Mouse (Mus musculus) limb, embryonic 11.5 days (tissue): ENCODE results near the gene Birc7. TPM values are rescaled to one million over a fixed set of nuclear protein-coding genes. Genes with fewer than 3 reads are reported as not detected.

ENCODE experiments used
- ATAC-seq: fragments of 200-750 bp; cut with Nextera tagmentation; 2 replicates; pipeline ENCODE4 v1.8.0; 2017; ENCODE audit warnings: low read depth; ENCODE audit not compliant: insufficient number of reproducible peaks, low FRiP score, low TSS enrichment
- DNase-seq: peaks from one replicate; pipeline ENCODE4 v3.0.0-alpha.2; 2015; ENCODE audit warnings: low spot score
- H3K27ac ChIP-seq: fragments of 300-500 bp; sonication (generic); replicated peaks from 2 replicates; pipeline ENCODE4 v1.5.1; 2014; ENCODE audit warnings: low read depth, mild to moderate bottlenecking, low read length
- H3K27me3 ChIP-seq: fragments of 300-500 bp; sonication (generic); 2 replicates; pipeline ENCODE4 v1.6.1; 2014; ENCODE audit warnings: mild to moderate bottlenecking, low read length, mixed read lengths; ENCODE audit not compliant: control insufficient read depth, insufficient read depth
- H3K36me3 ChIP-seq: fragments of 300-500 bp; sonication (generic); 2 replicates; pipeline ENCODE4 v1.6.1; 2014; ENCODE audit warnings: mild to moderate bottlenecking, low read length, moderate library complexity, mixed read lengths; ENCODE audit not compliant: control insufficient read depth, insufficient read depth
- H3K4me1 ChIP-seq: fragments of 300-500 bp; sonication (generic); 2 replicates; pipeline ENCODE4 v1.6.1; 2014; ENCODE audit warnings: low read length, mixed read lengths; ENCODE audit not compliant: control insufficient read depth, insufficient read depth
- H3K4me2 ChIP-seq: fragments of 300-500 bp; sonication (generic); 2 replicates; pipeline ENCODE4 v1.6.1; 2014; ENCODE audit warnings: low read depth, mild to moderate bottlenecking, moderate library complexity; ENCODE audit not compliant: severe bottlenecking
- H3K4me3 ChIP-seq: fragments of 300-500 bp; sonication (generic); 2 replicates; pipeline ENCODE4 v1.5.1; 2014; ENCODE audit warnings: low read depth, low read length
- H3K9ac ChIP-seq: fragments of 300-500 bp; sonication (generic); 2 replicates; pipeline ENCODE4 v1.6.1; 2014; ENCODE audit warnings: mild to moderate bottlenecking, low read length
- H3K9me3 ChIP-seq: fragments of 300-500 bp; sonication (generic); 2 replicates; pipeline ENCODE4 v1.6.1; 2016; ENCODE audit warnings: low read length; ENCODE audit not compliant: control insufficient read depth
- WGBS: fragments of 180-500 bp; shearing (Covaris S2); extraction: QIAGEN DNeasy Blood & Tissue Kit; methylation state at CpG from one replicate; pipeline ENCODE4 v1.1.7; 2014; 5-methylcytosine and 5-hydroxymethylcytosine counted together
- polyA plus RNA-seq: library from polyadenylated mRNA; unstranded; fragments of >200 nt; fragmentation: Nextera tagmentation; extraction: Ambion mirVana; gene quantifications from 2 replicates; pipeline ENCODE4 v1.2.1, GENCODE M21; 2014

Gene Birc7
- polyA plus RNA-seq, 1 experiment from 2014 or later: not detected

- Histone ChIP-seq H3K9me3 (no peaks in the 10 kb centered on the region), H3K4me1 (no peaks in the 10 kb centered on the region), H3K27me3 (no peaks in the 10 kb centered on the region), H3K4me2 (peak within 1 kb of the TSS; percentile 68), H3K27ac (peak within 1 kb of the TSS; percentile 59), H3K36me3 (peaks cover 6% of the 10 kb centered on the region), H3K9ac (peak within 1 kb of the TSS; percentile 99), H3K4me3 (peak within 1 kb of the TSS; percentile 100)
- under 1% methylated on average over 41 of the region's 56 CpGs for WGBS
- DNase-seq: peak; percentile 99
- ATAC-seq: peak; percentile 97
Measured at GRCm38 (mm10) chr2:180920810-180921400, 7.9 kb upstream of the Birc7 start, which contains the start of gene Ythdf1. Gene Ythdf1 (minus strand): TSS chr2:180920949.

- Histone ChIP-seq H3K27ac (no peak overlapping the region), H3K9me3 (no peaks in the 10 kb centered on the region), H3K27me3 (no peaks in the 10 kb centered on the region), H3K4me1 (no peaks in the 10 kb centered on the region), H3K4me2 (no peak overlapping the region), H3K4me3 (no peak overlapping the region), H3K36me3 (peaks cover under 1% of the 10 kb centered on the region), H3K9ac (no peak overlapping the region)
- DNase-seq: no peak
- WGBS: 87% methylated on average over 6 of the region's 6 CpGs
- ATAC-seq: no peak
Measured at GRCm38 (mm10) chr2:180922739-180923138, 6.1 kb upstream of the Birc7 start.

- Histone ChIP-seq H3K9ac (no peak overlapping the region), H3K4me2 (no peak overlapping the region), H3K4me3 (no peak overlapping the region), H3K9me3 (no peaks in the 10 kb centered on the region), H3K27me3 (no peaks in the 10 kb centered on the region), H3K36me3 (no peaks in the 10 kb centered on the region), H3K4me1 (no peaks in the 10 kb centered on the region), H3K27ac (no peak overlapping the region)
- 6% methylated on average over 4 of the region's 4 CpGs for WGBS
- DNase-seq: peak; percentile 80
- ATAC-seq: no peak
Measured at GRCm38 (mm10) chr2:180925176-180925575, 3.6 kb upstream of the Birc7 start.

- H3K4me3 ChIP-seq: no peak overlapping the region
- no peaks in the 10 kb centered on the region for H3K4me1 ChIP-seq
- no peak for ATAC-seq
- 60% methylated on average over 1 of the region's 1 CpGs for WGBS
- H3K27me3 ChIP-seq: no peaks in the 10 kb centered on the region
- H3K9ac ChIP-seq: no peak overlapping the region
- H3K4me2 ChIP-seq: no peak overlapping the region
- DNase-seq: no peak
- no peak overlapping the region for H3K27ac ChIP-seq
- H3K36me3 ChIP-seq: no peaks in the 10 kb centered on the region
- no peaks in the 10 kb centered on the region for H3K9me3 ChIP-seq
Measured at GRCm38 (mm10) chr2:180932418-180932817, 3.6 kb downstream of the Birc7 start.

GRCm38 (mm10) chr2:180940187-180940586 lies 11.4 kb downstream of the Birc7 start:
- DNase-seq: no peak

GRCm38 (mm10) chr2:180941869-180942268 lies 13.0 kb downstream of the Birc7 start:
- no peak overlapping the region for H3K9ac ChIP-seq
- no peaks in the 10 kb centered on the region for H3K27me3 ChIP-seq
- no peak overlapping the region for H3K27ac ChIP-seq
- no peaks in the 10 kb centered on the region for H3K4me1 ChIP-seq
- no peak overlapping the region for H3K4me2 ChIP-seq
- DNase-seq: no peak
- H3K9me3 ChIP-seq: no peaks in the 10 kb centered on the region
- no peak overlapping the region for H3K4me3 ChIP-seq
- ATAC-seq: no peak
- no peaks in the 10 kb centered on the region for H3K36me3 ChIP-seq

More at GRCm38 (mm10) chr2:180940187-180940586, 11.4 kb downstream of the Birc7 start:
- Histone ChIP-seq H3K4me2 (no peak overlapping the region), H3K9me3 (no peaks in the 10 kb centered on the region), H3K27ac (no peak overlapping the region), H3K4me1 (no peaks in the 10 kb centered on the region), H3K9ac (no peak overlapping the region), H3K36me3 (no peaks in the 10 kb centered on the region), H3K4me3 (no peak overlapping the region), H3K27me3 (no peaks in the 10 kb centered on the region)
- no peak for ATAC-seq

- Histone ChIP-seq H3K4me2 (no peak overlapping the region), H3K27me3 (peaks cover 4% of the 10 kb centered on the region), H3K4me3 (no peak overlapping the region), H3K4me1 (0 out of 2 replicates have a peak, but pooled peaks cover 5% of the 10 kb centered on the region), H3K9me3 (no peaks in the 10 kb centered on the region), H3K36me3 (no peaks in the 10 kb centered on the region), H3K9ac (no peak overlapping the region), H3K27ac (no peak overlapping the region)
- DNase-seq (no peak), ATAC-seq (no peak)
- 48% methylated on average over 1 of the region's 1 CpGs for WGBS
Measured at GRCm38 (mm10) chr2:180949947-180950346, 21.1 kb downstream of the Birc7 start.

GRCm38 (mm10) chr2:180952731-180953171 lies 23.9 kb downstream of the Birc7 start:
- Histone ChIP-seq H3K27me3 (peaks cover 8% of the 10 kb centered on the region), H3K4me2 (no peak overlapping the region), H3K9ac (no peak overlapping the region; the same call in 1 of the 2 replicates), H3K36me3 (no peaks in the 10 kb centered on the region), H3K27ac (no peak overlapping the region), H3K4me3 (no peak overlapping the region), H3K9me3 (no peaks in the 10 kb centered on the region), H3K4me1 (0 out of 2 replicates have a peak, but pooled peaks cover 7% of the 10 kb centered on the region)
- DNase-seq (peak; percentile 34), ATAC-seq (no peak)
- 15% methylated on average over 9 of the region's 9 CpGs for WGBS

- ATAC-seq (no peak), DNase-seq (no peak)
- H3K27me3 ChIP-seq: peaks cover 8% of the 10 kb centered on the region
- no peak overlapping the region for H3K27ac ChIP-seq
- H3K4me1 ChIP-seq: 0 out of 2 replicates have a peak, but pooled peaks cover 7% of the 10 kb centered on the region
- peak overlapping the region; percentile 95 for H3K4me2 ChIP-seq
- no peak overlapping the region; the same call in 1 of the 2 replicates for H3K9ac ChIP-seq
- WGBS: 33% methylated on average over 2 of the region's 2 CpGs
- no peaks in the 10 kb centered on the region for H3K36me3 ChIP-seq
- no peaks in the 10 kb centered on the region for H3K9me3 ChIP-seq
- peak overlapping the region; percentile 56 for H3K4me3 ChIP-seq
Measured at GRCm38 (mm10) chr2:180953638-180954037, 24.8 kb downstream of the Birc7 start.
